Mouse (Mus musculus) skeletal muscle tissue, postnatal 0 days (tissue): ENCODE data around the gene Keg1. TPM values are rescaled to one million over a fixed set of nuclear protein-coding genes. Genes with fewer than 3 reads are reported as not detected.

Experiments used
- polyA plus RNA-seq: library from polyadenylated mRNA; unstranded; fragments of >200 nt; fragmentation: Nextera tagmentation; extraction: Ambion mirVana; gene quantifications from 2 replicates; pipeline ENCODE4 v1.2.1, GENCODE M21; 2015

Keg1 gene
- polyA plus RNA-seq, result not detected in 2 replicates

DNA sequence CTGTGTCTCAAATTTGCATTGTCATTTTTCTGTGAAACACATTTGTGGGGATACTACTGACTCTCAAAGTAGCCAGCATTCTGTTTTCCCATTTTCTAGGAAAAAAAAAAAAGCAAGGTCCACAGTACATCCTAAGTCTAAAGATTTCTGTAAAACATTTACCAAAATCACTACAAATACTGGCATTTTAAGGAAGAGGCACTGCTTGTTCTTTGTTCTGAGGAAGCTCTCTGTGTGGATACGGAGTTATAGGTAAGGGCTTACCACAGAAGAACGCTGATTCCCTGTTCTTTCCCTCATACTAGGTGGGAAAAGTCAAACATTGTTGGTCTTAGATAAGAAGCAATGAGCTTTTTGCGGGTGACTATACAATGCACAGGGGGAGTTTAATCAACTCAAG is at the start of gene Keg1:
Gene Keg1, plus strand, starts transcription at position 197 of the 400 bp plus-strand sequence.

DNA sequence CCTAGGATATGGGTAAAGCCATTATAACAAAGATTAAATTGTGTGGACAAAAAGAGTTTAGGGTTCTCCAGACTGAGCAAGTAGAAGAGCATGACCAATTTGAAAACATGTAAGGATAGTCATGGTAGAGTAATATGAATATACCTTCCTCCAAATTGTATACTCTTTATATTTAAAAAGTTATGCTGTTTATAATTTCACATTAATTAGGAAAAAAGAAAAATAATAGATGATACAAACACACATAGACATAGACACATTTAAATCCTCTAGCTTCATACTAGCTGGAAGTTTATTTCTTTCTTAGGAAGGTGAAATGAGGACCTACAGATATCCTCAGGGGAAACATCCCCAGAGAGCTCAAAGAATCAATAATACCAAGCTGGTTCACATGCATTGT is 25.4 kb upstream of the Keg1 start, which contains the start of gene Olfr1442:
Gene Olfr1442, plus strand, starts transcription at position 301 of the 400 bp plus-strand sequence.

GRCm38 (mm10) chr19:12677812-12678211 is 17.8 kb upstream of the Keg1 start, which contains the start of gene Olfr1443:
Gene Olfr1443 (plus strand): TSS chr19:12678112.

DNA sequence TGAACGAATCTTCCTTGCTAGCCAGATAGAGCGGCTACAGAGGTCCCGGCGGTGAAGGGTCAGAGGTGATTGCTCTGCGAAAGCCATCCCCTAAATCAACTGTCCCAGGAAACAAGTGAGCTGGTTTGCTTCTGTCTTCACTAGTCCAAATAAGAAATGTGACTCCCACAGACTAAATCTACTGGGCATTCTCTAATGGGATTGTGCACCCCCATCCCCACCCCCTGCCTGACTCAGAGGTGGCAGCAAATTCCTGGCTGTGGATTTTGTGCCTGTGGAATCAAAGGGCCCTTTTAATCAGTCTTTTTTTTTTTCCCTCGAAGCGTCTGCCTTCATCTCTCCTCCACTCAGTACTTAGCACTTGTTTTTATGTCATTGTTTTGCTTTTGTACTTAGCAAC is 69.7 kb downstream of the Keg1 start, which contains the start of gene Cntf:
Gene Cntf, minus strand, starts transcription at position 325 of the 400 bp plus-strand sequence.

Other genes with a start within 250 kb of the Keg1 start
- gene Mpeg1, start 235.0 kb upstream of the Keg1 start, polyA plus RNA-seq, result 0.29 and 0.37 TPM in 2 replicates
- gene Dtx4, start 194.3 kb upstream of the Keg1 start, polyA plus RNA-seq, result 8.5 and 8.7 TPM in 2 replicates
- gene Fam111a, start 150.0 kb upstream of the Keg1 start, polyA plus RNA-seq, result 8.1 and 10.7 TPM in 2 replicates
- gene Gm4952, start 95.8 kb upstream of the Keg1 start, polyA plus RNA-seq, result 0.37 TPM in 1 of 2 replicates, not detected in the other
- not detected in 2 replicates for gene Glyat, start 62.5 kb upstream of the Keg1 start, polyA plus RNA-seq
- gene Olfr1442, start 25.3 kb upstream of the Keg1 start, polyA plus RNA-seq, result not detected in 2 replicates
- not detected in 2 replicates for gene Olfr1443, start 17.7 kb upstream of the Keg1 start, polyA plus RNA-seq
- 0.16 and 0.63 TPM in 2 replicates for gene Cntf, start 69.8 kb downstream of the Keg1 start, polyA plus RNA-seq
- 10.3 and 11.7 TPM in 2 replicates for gene Zfp91, start 100.3 kb downstream of the Keg1 start, polyA plus RNA-seq
- 3.0 and 3.6 TPM in 2 replicates for gene Lpxn, start 100.4 kb downstream of the Keg1 start, polyA plus RNA-seq
- gene Gm5244, start 150.9 kb downstream of the Keg1 start, polyA plus RNA-seq, result not detected in 2 replicates
- gene Olfr1444, start 161.5 kb downstream of the Keg1 start, polyA plus RNA-seq, result not detected in 2 replicates
- not detected in 2 replicates for gene Olfr1445, start 188.1 kb downstream of the Keg1 start, polyA plus RNA-seq
- not detected in 2 replicates for gene Olfr1446, start 197.7 kb downstream of the Keg1 start, polyA plus RNA-seq
- not detected in 2 replicates for gene Olfr1447, start 208.0 kb downstream of the Keg1 start, polyA plus RNA-seq
- gene Olfr1448, start 228.6 kb downstream of the Keg1 start, polyA plus RNA-seq, result not detected in 2 replicates
- not detected in 2 replicates for gene Olfr1449, start 235.1 kb downstream of the Keg1 start, polyA plus RNA-seq